Mouse (Mus musculus) lung, adult 18-20 months (tissue): ENCODE results near the gene Ndufs2.

ENCODE experiments used
- DNase-seq, 2 experiments: peaks; one replicate each; pipeline ENCODE4 v3.0.0; 2022; ENCODE audit warnings: mixed read lengths in 2 of 2

The Ndufs2 gene

DNA sequence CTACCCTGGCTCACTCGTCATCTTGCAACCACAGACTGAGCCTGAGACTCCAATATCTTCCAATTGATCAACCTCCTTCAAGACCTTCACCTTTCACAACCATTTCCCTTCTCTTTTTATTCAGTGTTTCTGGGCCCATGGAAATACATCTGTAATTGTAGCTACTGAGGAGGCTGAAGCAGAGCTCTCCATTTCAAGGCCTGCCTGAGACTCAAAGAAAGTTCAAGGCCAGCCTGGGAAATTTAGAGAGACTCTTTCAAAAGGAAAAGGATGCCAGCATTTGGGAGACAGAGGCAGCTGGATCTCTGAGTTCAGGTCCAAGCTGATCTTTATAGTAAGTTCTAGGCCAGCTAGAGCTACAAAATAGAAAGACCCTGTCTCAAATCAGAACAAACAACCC, 23.3 kb downstream of the Ndufs2 start:
- no peak for DNase-seq

DNA sequence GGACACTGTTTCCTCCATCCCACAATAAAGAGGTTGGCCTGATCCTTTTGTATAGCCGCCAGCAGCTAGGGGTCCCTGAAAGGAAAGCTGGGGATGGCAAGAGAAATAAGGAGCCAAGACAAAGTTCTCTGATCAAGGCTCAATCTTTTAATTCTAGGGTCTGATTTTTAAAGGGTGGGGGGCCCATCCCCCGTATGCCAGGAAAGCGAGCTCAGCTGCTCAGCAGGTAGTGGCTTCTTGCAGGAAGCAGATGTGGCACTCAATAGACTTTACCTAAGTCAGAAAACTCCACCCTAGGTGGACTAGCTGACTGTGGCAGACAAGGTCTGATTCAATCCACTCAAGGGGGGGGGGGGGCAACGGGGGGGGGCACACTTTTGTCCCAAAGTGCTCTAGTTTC, 24.4 kb downstream of the Ndufs2 start:
- no peak for DNase-seq

DNA sequence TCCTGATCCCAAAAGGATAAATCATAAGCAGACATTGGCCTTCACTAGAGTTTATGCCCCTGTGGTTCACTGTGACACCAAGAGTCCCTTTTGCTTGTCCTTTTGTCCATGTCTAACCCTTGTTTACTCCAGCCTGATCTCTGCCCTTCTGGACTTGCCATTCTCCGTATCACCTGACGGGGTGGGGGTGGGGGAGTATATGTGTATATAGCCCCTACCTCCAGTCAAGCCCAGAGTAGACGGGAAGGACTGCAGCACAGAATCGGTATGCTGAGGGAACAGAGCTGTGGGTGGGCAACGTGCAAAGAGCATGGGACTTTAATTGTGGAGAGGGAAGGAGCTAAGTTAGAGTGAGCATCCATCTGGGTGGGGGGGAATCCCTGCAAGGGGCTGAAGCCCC, 26.3 kb downstream of the Ndufs2 start, which contains the start of gene Apoa2:
TSS of gene Apoa2 (plus strand) at position 198 of the 400 bp plus-strand sequence.
- no peak for DNase-seq

DNA sequence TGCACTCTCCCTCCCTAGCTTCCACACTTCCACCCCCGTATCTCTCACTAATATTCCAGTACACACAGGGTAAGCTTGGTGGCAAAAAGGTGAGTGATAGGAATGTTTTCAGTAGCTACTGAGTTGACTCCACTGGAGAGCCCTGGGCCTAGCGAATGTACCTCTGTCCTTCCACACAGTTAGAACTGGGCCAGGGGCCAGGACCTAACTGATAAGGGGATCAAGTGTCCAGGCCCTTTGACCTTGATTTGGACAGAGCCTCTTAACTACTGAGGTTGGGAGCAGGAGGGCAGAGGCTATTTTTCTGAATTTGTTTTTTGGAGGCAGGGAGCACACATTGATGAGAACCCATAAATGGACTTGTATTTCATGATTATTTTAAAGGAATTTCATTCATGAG, 27.4 kb downstream of the Ndufs2 start:
- DNase-seq: peak; percentile 69 to 72

DNA sequence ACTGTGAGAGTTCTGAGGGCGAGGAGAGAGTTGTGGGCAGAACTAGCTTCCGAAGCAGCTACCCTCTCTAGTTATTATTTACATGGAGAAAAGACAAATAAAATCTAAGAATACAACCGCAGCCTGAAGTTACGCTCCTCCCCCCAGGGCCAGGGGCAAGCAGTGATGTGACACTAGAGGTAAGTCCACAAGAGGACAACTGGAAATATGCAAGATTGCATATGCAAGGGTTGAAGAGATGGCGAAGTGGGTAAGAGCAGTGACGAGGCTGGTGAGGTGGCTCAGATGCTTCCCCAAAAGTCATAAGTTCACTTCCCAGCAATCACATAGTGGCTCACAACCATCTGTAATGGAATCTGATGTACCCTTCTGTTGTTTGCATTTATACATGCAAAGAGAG, 28.0 kb downstream of the Ndufs2 start:
- no peak for DNase-seq

DNA sequence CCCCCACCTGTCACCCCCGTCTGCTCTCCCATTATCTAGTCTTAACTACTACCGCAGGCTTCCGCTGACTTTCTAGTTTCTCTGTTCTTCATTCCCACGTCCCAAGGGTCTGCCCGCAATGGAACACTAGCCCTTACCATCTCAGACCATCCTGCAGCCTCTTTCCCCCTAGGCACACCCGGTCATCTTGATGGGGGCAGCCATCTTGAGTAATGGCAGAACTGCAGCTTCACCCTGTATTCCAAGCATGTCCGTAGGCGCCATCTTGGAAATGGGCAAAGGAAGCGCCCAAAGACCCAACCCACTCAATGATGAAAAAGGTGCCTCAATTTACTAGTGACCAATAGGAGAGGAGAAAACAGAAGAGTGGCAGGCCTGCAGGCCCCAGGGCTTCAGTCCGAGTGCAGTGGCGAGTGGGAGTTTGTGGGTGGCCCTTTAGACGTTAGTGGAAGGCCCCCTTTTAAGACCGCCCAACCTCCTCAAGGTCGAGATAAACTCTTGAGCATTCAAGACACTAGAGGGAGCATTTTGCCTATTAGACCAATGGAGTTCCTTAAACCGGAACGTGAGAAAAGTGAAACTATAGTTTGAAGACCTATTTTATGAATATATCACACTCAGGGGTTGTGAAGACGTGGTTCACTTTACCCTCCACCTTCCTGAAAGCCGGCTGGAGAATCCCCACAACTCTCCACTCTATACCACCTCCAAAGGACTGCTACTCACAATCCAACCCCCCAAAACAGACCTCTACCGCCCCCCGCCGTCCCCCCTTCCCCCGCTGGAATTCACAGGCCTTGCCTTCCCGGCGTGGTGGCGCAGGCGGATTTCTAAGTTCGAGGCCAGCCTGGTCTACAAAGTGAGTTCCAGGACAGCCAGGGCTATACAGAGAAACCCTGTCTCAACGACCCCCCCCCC, 28.7 kb downstream of the Ndufs2 start, which contains the start of gene Tomm40l:
TSS of gene Tomm40l (minus strand) at position 277 of the 918 bp plus-strand sequence.
- peak; percentile 98 for DNase-seq

DNA sequence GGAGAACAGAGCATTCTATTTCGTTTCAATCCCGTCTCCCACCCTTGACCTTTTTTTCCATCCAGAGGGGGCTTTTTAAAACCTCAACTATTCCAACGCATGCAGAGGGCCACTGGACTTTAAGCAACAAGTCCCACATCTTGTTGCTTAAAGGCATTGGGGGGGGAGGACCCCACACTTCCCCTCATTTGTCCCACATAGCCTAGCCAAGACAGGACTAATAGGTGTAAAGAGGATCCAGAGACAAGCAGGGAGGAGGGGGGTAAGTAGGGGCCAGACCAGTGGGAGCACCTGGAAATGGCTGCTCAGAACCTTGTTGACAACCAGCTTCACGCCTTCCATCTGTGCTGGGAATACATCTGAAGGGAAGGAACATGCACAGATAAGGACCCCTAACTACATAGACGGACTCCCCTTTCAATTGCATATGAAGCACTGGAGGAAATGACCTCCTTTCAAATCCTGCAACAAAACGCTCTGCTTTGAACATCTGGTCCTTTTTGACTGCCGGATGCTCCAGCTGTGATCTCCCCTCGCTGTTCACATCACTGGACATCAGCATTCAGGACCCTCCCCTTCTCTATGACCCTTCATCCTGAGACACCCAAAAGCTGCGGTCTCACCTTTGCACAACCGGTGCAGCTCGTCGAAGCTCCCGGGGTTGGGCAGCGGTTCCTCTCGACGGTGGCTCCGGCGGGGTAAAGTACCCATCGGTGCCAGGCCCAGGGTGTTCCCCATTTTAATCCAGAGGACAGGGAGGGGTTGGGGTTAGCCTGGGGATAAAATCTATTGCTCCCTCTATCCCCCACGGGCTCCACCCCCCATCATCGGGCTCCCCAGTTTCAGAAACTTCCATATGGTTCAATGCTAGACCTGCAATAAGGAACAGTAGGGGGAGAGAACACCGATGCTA, 29.7 kb downstream of the Ndufs2 start:
- no peak for DNase-seq

DNA sequence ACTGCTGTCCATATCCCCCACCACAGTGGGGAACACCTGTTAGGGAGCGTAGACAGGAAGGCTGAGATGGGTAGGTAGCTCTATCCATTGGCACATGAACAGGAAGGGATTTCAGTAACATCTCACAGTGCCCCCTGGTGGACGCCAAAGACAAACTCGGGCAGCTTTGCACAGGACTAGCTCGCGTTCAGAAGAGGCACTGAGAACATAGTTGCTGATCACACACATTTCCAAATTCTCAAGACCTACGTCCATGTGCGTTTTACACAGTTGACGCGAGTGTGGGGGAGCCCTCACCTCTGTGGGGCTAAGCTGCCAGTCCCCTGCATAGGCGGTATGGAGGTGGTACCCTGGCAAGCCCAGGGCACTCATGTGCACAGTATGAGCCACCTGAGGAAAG, 30.3 kb downstream of the Ndufs2 start:
- DNase-seq: peak; percentile 79 to 86

DNA sequence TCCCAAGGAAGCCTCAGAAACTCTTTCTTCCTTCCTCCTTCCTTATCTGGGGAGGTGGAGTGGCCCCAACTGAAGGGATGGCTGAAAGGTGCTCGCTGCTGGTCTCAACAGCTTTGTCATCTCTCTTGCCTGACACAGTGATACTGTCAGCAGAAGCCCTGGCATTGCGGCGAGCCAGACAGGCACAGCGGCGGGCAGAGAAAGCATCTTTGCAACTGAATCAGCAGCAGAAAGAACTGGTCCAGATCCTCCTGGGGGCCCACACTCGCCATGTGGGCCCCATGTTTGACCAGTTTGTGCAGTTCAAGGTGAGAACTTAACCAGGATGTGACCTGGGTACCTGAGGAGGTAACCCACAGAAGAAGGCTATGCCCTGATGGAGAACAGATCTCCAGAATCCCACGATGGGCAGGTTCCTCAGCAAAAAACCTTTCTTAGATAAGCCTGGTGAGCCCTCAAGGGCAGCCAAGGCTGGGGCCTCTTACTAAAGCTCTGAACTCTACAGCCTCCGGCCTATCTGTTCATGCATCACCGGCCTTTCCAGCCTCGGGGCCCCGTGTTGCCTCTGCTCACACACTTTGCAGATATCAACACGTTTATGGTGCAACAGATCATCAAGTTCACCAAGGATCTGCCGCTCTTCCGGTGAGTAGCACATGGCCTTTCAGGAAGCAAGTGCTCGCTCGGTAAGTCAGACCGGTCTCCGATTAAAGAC, 34.8 kb downstream of the Ndufs2 start:
- no peak for DNase-seq

DNA sequence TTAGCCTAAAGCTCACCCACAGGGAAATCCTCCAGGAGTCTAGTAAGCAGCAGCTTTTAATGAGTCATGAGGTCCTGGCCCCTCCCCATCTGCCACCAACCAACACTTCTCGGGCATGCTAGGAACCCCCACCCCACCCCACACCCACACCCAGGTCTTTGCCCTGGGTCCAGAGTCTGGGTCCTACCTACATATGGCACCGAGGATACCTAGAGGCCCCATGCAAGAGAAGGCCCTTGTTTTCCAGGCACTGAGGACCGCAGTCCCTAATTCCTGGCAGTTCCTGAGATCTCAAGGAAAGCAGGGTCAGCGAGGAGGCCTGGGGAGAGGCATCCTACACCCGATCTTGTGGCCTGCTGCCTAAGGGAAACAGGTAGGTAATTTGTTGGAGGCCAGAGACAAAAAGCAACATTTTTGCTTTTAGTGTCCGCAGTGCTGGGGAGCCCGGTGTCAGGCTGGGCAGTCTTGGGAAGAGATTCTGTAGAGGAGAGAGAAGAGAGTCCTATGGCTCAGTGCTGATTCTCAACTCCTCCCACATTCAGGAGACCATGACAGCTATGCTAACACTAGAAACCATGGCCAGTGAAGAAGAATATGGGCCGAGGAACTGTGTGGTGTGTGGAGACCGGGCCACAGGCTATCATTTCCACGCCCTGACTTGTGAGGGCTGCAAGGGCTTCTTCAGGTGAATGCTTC, 37.2 kb downstream of the Ndufs2 start, which contains the start of gene Nr1i3:
TSS of gene Nr1i3 (plus strand) at position 170 of the 696 bp plus-strand sequence.
- no peak for DNase-seq

DNA sequence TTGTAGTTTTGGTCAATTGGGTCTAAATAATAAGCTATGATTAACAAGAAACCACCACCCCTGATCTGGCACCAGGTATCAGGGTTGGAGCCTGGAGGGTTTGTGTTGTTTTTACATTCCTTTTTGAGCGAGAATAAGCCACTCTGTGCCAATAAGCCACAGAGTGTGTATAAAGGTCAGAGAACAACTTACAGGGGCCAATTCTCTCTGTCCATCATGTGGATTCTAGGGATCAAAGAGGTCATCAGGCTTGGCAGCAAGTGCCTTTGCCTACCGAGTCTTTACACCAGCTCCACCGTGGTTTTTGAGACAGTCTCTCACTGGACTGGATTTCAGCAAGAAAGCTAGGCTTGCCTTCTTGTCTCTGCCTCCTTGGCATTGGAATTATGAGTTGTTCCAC, 38.3 kb downstream of the Ndufs2 start:
- DNase-seq: no peak

DNA sequence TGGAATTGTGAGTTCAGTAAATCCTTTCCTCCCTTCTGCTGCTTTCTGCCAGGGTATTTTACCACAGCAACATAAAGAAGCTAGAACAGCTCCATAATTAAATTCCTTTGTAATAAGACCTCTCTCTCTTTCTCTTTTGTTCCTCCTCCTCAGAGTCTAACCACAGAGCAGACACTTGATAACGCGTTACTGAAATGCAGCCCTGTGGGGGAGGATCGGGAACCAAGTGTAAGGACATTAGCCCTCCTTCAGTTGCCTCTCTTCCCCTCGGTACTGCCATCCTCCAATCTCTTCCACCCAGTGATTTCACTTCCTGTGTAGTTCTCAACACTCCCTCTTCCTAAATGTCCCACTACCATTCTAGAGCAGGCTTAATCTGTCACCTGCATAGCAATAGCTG, 41.8 kb downstream of the Ndufs2 start:
- no peak for DNase-seq

DNA sequence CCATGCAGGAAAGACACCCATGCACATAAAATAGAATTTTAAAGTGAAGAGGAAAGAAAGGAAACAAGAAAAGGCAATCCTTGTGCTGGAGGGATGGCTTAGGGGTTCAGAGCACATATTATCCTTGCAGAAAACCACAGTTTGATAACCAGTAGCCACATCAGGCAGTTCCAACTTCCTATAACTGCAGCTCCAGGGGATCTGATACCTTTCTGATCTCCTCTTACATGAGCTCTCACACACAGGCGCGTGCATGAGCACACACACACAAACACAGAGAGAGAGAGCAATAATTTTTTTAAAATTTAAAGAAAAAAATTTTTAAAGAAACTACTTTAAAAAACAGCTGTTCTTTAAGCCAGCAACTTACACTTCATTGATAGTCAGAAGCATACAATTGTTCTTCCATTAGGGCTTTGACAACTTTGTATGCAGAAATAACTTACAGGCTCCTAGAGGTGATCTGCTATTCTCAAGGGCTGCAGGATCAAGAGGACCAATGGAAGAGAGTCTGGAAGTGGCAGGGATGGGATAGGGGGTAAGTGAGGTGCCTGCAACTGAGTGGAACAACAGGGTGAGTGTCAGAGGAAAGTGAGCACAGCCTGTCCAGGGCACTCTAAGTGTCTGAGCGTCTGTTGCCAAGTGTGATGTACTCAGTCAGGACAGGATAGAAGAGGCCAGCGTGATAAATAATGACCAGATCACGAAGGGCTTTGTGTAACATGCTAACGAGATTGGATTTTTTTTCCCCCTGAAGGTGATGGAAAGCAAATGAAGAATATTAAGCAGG, 45.3 kb downstream of the Ndufs2 start:
- DNase-seq: no peak

DNA sequence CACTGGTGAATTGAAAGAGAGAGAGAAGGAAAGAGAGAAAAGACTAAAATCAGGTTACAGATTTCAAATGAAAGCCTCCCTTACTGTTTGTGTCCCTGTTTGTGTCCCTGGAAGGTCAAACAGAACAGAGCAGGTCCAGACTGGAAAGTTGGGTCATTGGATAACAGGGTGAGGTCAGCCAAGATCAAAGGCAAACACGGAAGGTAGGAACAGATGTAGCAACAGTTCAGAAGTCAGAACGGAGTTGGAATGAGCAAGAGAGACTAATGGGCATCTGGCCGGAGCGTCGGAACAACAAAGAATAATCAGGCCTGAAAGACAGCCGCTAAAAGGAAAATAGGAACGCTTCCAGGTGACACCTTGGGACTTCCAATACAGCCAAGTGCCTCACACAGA, 46.9 kb downstream of the Ndufs2 start:
- peak in 1 of 2 experiments; percentile 45 for DNase-seq

DNA sequence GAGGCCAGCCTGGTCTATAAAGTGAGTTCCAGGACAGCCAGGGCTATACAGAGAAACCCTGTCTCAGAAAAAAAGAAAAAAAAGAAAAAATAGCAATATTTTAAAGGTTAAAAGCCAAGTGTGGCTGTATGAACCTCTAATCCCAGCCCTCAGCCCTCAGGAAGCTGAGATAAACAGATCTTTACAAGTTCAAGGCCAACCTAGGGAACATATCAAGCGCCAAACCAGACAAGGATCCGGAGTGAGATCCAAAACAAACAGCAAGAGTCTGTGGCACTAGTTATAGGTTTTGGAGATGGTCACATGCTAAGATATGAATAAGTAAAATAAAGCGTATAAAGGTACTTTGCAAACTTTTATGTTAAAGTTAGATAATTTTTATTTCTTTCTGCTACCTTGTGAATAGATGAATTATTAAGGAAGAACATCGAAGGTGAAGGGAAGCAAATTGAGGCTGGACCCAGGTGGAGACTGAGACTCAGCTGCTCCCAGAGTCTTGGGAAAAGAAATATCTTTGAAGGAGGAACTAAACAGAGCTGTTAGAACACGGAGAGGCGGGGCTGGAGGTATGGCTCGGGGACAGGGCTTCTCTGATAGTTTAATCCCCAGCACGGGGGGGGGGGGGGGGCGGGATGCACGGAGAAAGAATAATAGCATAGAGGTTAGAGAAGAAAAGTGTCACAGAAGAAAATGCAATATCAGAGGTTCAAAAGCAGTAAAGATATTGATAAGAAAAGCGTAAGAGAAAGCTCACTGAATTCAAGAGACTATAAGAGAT, 47.5 kb downstream of the Ndufs2 start:
- DNase-seq: no peak

DNA sequence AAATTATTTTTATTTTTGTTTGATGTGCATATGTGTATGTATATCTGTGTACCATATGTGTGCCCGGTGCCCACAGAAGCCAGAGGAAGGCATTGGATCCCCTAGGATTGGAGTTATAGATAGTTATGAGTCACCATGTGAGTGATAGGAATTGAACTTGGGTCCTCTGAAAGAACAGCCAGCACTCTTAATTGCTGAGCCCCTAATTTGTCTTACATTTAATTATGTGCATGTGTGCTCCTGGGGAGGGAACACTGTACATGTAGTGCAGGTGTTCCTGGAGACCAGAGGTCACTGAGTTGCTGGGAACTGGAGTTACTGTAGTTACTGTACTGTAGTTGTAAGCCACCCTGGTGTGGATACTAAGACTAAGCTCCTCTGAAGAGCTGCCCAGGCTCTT, 50.4 kb downstream of the Ndufs2 start:
- DNase-seq: no peak

DNA sequence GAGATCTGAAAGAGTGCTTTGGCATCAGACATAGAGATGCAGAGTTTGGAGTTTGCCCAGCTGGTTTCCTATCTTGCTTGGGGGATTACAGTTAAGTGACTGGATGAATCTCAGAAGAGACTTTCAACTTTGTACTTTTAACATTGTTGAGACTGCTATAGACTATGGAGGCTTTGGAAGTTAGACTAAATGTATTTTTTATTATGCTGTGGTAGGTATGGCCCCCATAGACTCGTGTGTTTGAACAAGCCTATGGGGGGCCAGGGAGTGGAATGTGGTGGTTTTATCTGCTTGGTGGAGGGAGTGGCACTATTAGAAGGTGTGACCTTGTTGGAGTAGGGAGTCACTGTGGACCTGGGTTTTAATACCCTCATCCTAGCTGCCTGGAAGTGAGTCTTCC, 51.7 kb downstream of the Ndufs2 start:
- DNase-seq: no peak

DNA sequence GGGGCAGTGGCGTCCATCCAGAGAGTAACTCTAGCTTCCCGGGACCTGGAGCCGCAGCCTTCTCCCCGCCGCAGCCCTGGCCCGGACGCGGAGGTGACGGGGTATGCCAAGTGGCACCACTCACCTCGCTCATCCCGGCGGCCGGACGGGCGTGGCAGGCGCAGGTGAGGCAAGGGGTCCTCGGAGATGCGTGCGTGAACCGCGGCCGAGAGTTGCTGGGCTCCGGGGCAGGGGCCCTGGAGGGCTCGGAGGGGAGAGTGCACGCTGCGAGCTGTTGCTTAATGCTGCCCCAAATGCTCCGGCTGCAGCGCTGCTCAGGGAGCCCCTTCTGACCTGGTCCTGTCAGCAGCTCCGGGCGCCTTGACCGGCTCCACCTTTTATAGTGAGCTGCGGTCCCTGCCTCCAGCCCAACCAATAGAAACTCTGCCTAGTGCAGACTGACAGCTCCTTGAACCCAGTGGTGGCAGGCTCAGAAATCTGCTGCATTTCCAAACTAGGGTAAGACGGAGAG, 55.2 kb downstream of the Ndufs2 start, which contains the start of gene Pcp4l1:
TSS of gene Pcp4l1 (minus strand) at position 382 of the 511 bp plus-strand sequence.
- peak; percentile 74 to 76 for DNase-seq

DNA sequence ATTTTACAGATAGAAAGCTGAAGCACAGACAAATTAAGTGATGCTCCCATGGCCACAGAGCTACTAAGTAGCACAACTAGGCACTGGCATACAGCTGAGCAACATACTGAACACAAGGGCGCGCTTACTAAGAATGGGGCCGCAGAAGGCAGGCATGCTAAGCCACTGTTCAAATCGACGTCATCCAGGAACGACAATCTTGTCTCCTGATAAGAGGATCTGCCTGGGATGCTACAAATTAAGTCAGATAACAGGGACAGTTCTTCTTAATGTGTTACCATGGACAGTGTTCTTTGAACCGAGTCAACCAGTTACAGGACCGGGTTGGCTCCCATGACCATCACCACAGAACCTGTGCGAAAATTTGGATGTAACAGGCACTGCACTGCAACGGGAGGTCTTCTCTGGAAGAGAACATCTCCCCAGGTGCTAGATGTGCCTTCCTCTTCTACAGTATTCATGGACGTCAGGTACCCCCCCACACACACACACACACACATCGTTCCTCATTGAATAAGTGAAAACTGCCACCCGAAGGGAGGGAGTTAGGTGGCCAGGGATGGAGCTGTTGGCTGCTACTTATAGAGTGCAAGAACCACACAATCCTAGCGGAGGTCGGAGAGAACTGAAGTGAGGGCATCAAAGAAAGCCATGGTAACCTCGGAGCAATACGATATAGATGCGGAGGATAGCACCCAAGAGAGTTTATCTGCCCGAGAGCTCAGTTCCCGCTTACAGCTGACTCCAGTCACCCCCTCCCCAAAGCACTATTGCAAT, 56.0 kb downstream of the Ndufs2 start:
- DNase-seq: no peak
